Mouse (Mus musculus) liver, embryonic 15.5 days (tissue): ENCODE measurements around the gene Cenpt. TPM values are rescaled to one million over a fixed set of nuclear protein-coding genes. Genes with fewer than 3 reads are reported as not detected.

Source experiments
- ATAC-seq: fragments of 200-750 bp; cut with Nextera tagmentation; 2 replicates; pipeline ENCODE4 v1.8.0; 2017; ENCODE audit warnings: moderate number of reproducible peaks, mild to moderate bottlenecking, moderate library complexity; ENCODE audit not compliant: insufficient read depth
- H3K27ac ChIP-seq: fragments of 300-500 bp; sonication (generic); replicated peaks from 2 replicates; pipeline ENCODE4 v1.5.1; 2015; ENCODE audit warnings: mild to moderate bottlenecking, inconsistent platforms
- H3K27me3 ChIP-seq: fragments of 300-500 bp; sonication (generic); 2 replicates; pipeline ENCODE4 v1.6.1; 2015; ENCODE audit warnings: mild to moderate bottlenecking, inconsistent platforms
- H3K36me3 ChIP-seq: fragments of 300-500 bp; sonication (generic); replicated peaks from 2 replicates; pipeline ENCODE4 v1.6.1; 2015; ENCODE audit warnings: moderate library complexity, mild to moderate bottlenecking, inconsistent platforms
- H3K4me1 ChIP-seq: fragments of 300-500 bp; sonication (generic); replicated peaks from 2 replicates; pipeline ENCODE4 v1.6.1; 2015; ENCODE audit warnings: inconsistent platforms
- H3K4me2 ChIP-seq: fragments of 300-500 bp; sonication (generic); 2 replicates; pipeline ENCODE4 v1.6.1; 2015; ENCODE audit warnings: moderate library complexity, mild to moderate bottlenecking, inconsistent platforms
- H3K4me3 ChIP-seq: fragments of 300-500 bp; sonication (generic); replicated peaks from 2 replicates; pipeline ENCODE4 v1.5.1; 2015; ENCODE audit warnings: mild to moderate bottlenecking, inconsistent platforms
- H3K9ac ChIP-seq: fragments of 300-500 bp; sonication (generic); 2 replicates; pipeline ENCODE4 v1.6.1; 2015; ENCODE audit warnings: moderate library complexity, mild to moderate bottlenecking, inconsistent platforms
- H3K9me3 ChIP-seq: fragments of 300-500 bp; sonication (generic); replicated peaks from 2 replicates; pipeline ENCODE4 v1.6.1; 2016; ENCODE audit warnings: inconsistent platforms
- WGBS: fragments of 180-500 bp; shearing (Covaris S2); methylation state at CpG from one replicate; pipeline ENCODE4 v1.1.7; 2015; ENCODE audit warnings: mixed read lengths; ENCODE audit not compliant: insufficient replicate concordance; 5-methylcytosine and 5-hydroxymethylcytosine counted together
- polyA plus RNA-seq: library from polyadenylated mRNA; unstranded; fragments of >200 nt; fragmentation: Nextera tagmentation; extraction: Ambion mirVana; gene quantifications from 2 replicates; pipeline ENCODE4 v1.2.1, GENCODE M21; 2015

The Cenpt gene
- polyA plus RNA-seq, 1 experiment from 2014 or later: 22.7 TPM

DNA sequence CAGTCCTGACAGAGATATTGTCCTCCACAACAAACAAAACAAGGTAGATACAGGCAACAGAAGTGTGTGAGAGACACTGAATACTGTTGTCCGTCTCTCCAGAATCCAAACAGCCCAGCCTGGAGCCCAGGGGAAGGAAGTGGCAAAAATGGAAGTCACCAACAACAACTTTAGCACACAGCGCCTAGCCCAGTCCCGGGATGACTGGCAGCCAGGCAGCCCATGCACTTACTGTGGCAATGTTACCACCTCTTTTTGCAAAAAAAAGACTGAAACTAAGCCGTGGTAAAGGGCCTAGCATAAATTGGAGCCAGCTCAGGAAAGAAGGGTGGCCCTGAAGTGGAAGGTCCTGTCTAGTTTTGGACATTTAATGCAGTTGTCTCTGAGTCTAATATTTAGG, 26.7 kb downstream of the Cenpt start:
- H3K9me3 ChIP-seq: no peaks in the 10 kb centered on the region
- no peaks in the 10 kb centered on the region for H3K27me3 ChIP-seq
- H3K9ac ChIP-seq: peak overlapping the region; percentile 88
- 4% methylated on average over 4 of the region's 4 CpGs for WGBS
- H3K27ac ChIP-seq: peak overlapping the region; percentile 99
- no peak for ATAC-seq
- peak overlapping the region; percentile 76 for H3K4me3 ChIP-seq
- H3K4me1 ChIP-seq: peaks cover 72% of the 10 kb centered on the region
- peaks cover 48% of the 10 kb centered on the region for H3K36me3 ChIP-seq
- H3K4me2 ChIP-seq: peak overlapping the region; percentile 74

DNA sequence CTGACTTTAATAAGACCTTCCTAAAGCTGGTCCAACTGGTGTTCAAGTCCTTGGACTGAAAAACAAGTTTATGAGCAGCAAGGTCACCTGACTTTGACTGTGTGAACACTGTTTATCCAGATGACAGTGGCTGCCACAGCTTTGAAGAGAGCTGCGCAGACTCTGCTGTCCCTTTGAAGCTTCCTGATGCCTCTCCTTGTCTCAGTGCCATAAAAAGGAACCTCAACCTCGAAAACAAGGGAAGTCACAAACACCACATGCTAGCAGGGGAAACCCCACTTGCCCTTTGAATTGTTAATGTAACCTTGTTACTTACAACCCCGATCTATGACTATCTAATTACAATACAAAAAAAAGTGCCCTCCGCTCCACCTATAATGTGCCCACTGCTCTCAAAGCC, 27.6 kb downstream of the Cenpt start:
- Histone ChIP-seq H3K36me3 (peaks cover 52% of the 10 kb centered on the region), H3K27me3 (no peaks in the 10 kb centered on the region), H3K4me3 (peak overlapping the region; percentile 76), H3K9ac (peak overlapping the region; percentile 88), H3K4me1 (peaks cover 71% of the 10 kb centered on the region), H3K9me3 (no peaks in the 10 kb centered on the region), H3K4me2 (peak overlapping the region; percentile 74), H3K27ac (peak overlapping the region; percentile 99)
- WGBS: 54% methylated on average over 4 of the region's 4 CpGs
- ATAC-seq: no peak

DNA sequence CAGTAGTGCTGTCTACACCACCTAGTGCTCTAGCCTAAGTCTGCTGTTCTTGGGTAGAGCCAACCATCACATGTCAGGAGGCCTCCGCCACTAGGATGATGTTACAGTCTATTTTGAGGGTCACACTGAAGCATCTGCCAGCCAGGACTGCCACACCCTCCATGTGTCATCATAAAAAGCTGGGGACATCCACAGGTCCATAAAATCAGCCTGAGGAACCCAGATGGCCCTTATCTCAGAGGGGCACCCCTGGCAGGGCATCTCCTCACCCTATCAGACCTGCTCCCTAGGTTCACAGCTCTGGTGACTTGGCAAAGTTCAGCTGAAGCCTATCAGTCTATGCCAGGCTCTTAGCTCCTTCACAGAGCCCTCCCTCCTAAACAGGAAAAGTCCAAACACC, 32.2 kb downstream of the Cenpt start:
- Histone ChIP-seq H3K4me1 (peaks cover 80% of the 10 kb centered on the region), H3K9ac (peak overlapping the region; percentile 55), H3K36me3 (peaks cover 87% of the 10 kb centered on the region), H3K27ac (peak overlapping the region; percentile 99), H3K4me3 (peak overlapping the region; percentile 76), H3K27me3 (no peaks in the 10 kb centered on the region), H3K4me2 (peak overlapping the region; percentile 74), H3K9me3 (no peaks in the 10 kb centered on the region)
- ATAC-seq: peak; percentile 97
- whole genome bisulfite sequencing: 15% methylated on average over 1 of the region's 1 CpGs

DNA sequence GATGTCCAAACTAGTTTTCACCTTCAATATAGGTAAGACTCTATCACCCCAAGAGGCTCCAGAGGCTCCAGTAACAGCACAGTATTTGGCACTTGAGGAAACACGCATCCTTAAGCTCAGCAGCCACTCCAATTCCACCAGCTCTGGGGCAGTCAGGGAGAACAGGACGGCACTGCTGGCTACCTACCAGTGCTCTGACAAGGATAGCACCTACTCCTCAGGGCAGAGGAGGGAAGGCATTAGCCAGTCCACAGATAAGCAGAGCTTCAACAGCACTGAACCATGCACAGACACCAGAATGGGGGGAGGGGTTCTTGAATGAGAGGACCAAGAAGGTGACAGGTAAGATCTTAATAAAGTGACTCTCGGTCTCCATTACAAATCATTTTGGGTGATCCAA, 33.4 kb downstream of the Cenpt start:
- Histone ChIP-seq H3K9ac (peak overlapping the region; percentile 53), H3K4me1 (peaks cover 82% of the 10 kb centered on the region), H3K4me2 (peak overlapping the region; percentile 71), H3K27ac (peak overlapping the region; percentile 99), H3K36me3 (peaks cover 87% of the 10 kb centered on the region), H3K4me3 (peak overlapping the region; percentile 37), H3K9me3 (no peaks in the 10 kb centered on the region), H3K27me3 (no peaks in the 10 kb centered on the region)
- WGBS: 45% methylated on average over 3 of the region's 3 CpGs
- no peak for ATAC-seq

DNA sequence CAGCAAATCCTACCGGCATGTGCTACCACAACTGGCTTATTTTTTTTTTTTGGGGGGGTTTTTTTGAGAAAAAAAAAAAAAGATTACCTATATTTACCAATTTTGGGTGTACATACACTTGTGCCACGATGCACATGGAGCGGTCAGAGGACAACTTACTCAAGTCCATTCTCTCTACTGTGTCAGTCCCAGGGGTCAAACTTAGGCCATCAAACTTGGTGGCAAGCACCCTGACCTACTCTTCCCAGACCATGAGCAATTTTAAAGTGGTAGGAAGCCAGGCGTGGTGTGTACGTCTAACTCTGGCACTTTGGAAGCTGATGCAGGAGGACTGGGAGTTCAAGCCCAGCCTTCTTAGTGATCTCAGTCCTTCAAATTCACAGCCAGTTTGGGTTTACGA, 39.8 kb downstream of the Cenpt start:
- Histone ChIP-seq H3K36me3 (peaks cover 86% of the 10 kb centered on the region), H3K4me1 (peaks cover 87% of the 10 kb centered on the region), H3K27me3 (no peaks in the 10 kb centered on the region), H3K27ac (peak overlapping the region; percentile 82), H3K9me3 (no peaks in the 10 kb centered on the region), H3K4me3 (0 out of 2 replicates have a peak overlapping the region, but pooled peaks have one; percentile 1), H3K9ac (no peak overlapping the region), H3K4me2 (peak overlapping the region; percentile 53)
- 88% methylated on average over 6 of the region's 6 CpGs for WGBS
- no peak for ATAC-seq

GRCm38 (mm10) chr8:105812511-105812910, 40.6 kb downstream of the Cenpt start:
- peak overlapping the region; percentile 82 for H3K27ac ChIP-seq
- H3K4me1 ChIP-seq: peaks cover 87% of the 10 kb centered on the region
- WGBS: 76% methylated on average over 5 of the region's 5 CpGs
- H3K36me3 ChIP-seq: peaks cover 86% of the 10 kb centered on the region
- H3K27me3 ChIP-seq: no peaks in the 10 kb centered on the region
- no peak for ATAC-seq
- H3K4me3 ChIP-seq: peak overlapping the region; percentile 23; the same call in 1 of the 2 replicates
- peak overlapping the region; percentile 53 for H3K4me2 ChIP-seq
- peak overlapping the region; percentile 12 for H3K9ac ChIP-seq
- H3K9me3 ChIP-seq: no peaks in the 10 kb centered on the region

DNA sequence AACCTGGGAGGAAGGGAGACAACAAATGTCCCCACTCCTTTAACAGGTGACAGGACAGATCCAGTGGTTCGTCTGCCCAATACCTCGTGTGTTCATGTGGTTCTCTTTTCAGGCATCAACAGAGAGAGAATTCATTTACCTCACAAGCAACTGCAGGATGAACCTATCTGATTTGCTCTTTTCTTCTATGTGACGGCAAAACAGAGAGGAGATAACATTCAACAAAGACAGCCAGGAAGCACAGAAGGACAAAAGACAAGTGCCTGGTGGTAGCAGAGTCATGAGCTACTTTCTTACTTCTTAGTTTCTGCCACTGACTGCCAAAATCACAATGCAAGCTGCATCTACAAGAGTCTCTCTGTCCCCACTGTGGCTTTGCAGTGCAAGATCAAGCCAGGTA, 41.5 kb downstream of the Cenpt start:
- Histone ChIP-seq H3K27ac (peak overlapping the region; percentile 82), H3K9ac (peak overlapping the region; percentile 43), H3K4me1 (peaks cover 90% of the 10 kb centered on the region), H3K36me3 (peaks cover 89% of the 10 kb centered on the region), H3K9me3 (no peaks in the 10 kb centered on the region), H3K27me3 (no peaks in the 10 kb centered on the region), H3K4me2 (peak overlapping the region; percentile 53), H3K4me3 (peak overlapping the region; percentile 23)
- no peak for ATAC-seq
- WGBS: 37% methylated on average over 3 of the region's 3 CpGs

- 35% methylated on average over 10 of the region's 10 CpGs for WGBS
- H3K9me3 ChIP-seq: no peaks in the 10 kb centered on the region
- H3K27me3 ChIP-seq: no peaks in the 10 kb centered on the region
- peak overlapping the region; percentile 53 for H3K4me2 ChIP-seq
- peaks cover 92% of the 10 kb centered on the region for H3K4me1 ChIP-seq
- H3K36me3 ChIP-seq: peaks cover 92% of the 10 kb centered on the region
- peak overlapping the region; percentile 82 for H3K27ac ChIP-seq
- peak overlapping the region; percentile 23 for H3K4me3 ChIP-seq
- peak; percentile 58; the same call in 1 of the 2 replicates for ATAC-seq
- peak overlapping the region; percentile 43; the same call in 1 of the 2 replicates for H3K9ac ChIP-seq
These were observed 42.0 kb downstream of the Cenpt start for GRCm38 (mm10) chr8:105811061-105811460.

DNA sequence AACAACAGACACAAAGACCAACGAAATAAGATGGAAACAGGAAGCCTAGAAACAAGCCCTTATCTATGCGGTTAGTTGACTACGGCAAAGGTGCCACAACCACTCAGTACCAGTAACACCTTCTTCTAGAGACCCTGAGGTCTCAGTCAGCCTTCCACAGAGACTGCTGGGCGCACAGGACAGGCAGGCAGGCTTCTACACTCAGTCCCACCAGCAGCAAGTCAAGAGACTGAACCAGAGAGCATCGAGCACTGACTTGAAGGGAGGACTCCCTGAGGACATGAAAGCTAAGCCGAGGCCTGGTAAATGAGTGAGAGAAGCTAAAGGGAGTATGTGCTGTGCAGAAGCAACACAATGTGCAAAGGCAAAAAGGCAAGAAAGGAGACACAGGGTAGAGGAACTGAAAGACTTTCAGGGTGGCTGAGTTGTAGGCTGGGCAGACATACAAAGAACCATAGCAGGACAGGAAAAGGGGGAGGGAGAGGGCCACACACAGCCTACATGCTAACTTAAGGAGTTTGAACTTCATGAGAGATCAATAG, 42.8 kb downstream of the Cenpt start:
- Histone ChIP-seq H3K27me3 (no peaks in the 10 kb centered on the region), H3K4me2 (peak overlapping the region; percentile 53), H3K9me3 (no peaks in the 10 kb centered on the region), H3K9ac (peak overlapping the region; percentile 15; the same call in 1 of the 2 replicates), H3K36me3 (peaks cover 92% of the 10 kb centered on the region), H3K4me1 (peaks cover 92% of the 10 kb centered on the region), H3K4me3 (peak overlapping the region; percentile 23), H3K27ac (peak overlapping the region; percentile 82)
- WGBS: 40% methylated on average over 6 of the region's 6 CpGs
- ATAC-seq: no peak

DNA sequence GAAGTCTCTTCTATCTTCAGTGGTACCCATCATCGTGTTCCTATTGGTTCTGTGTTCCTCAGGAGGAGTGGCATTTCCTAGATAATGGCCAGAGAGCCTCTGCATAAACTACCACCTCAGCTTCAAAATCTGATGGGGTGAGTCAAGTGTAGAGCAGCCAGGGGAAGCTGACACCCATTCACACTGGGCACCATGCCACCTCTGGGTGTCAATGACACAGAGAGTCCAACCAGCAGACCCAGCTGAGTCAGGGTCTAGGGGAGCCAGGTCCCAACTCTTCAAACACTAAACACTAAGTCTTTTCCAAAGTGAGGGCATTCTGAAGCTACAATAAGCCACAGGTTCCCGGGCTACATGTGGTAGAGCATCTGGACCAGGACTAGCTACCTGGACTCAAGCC, 44.6 kb downstream of the Cenpt start:
- Histone ChIP-seq H3K9ac (no peak overlapping the region), H3K4me3 (no peak overlapping the region), H3K9me3 (no peaks in the 10 kb centered on the region), H3K27me3 (no peaks in the 10 kb centered on the region), H3K27ac (peak overlapping the region; percentile 58), H3K4me2 (peak overlapping the region; percentile 8; the same call in 1 of the 2 replicates), H3K36me3 (peaks cover 94% of the 10 kb centered on the region), H3K4me1 (peaks cover 91% of the 10 kb centered on the region)
- ATAC-seq: no peak
- WGBS: 85% methylated on average over 2 of the region's 2 CpGs

DNA sequence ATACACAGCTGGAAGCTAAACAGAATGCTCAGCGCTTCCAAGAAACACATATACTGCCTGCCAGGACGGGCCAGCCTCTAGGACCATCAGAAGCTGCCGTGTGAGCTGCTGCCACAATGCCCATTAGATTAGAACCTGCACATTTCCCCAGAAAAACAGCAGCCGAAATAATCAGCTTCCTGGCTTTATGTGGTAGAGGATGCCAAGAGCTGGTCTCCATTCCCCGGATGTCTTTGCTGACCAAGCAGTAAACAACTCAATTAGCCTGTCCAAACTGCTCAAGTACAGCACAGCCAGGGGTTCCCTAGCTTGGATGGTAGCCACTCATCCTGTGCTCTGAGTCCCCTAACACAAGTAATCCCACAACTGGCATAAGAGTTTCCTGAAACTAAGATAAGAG, 45.3 kb downstream of the Cenpt start:
- ATAC-seq: no peak
- Histone ChIP-seq H3K4me2 (no peak overlapping the region), H3K9me3 (no peaks in the 10 kb centered on the region), H3K9ac (no peak overlapping the region), H3K36me3 (peaks cover 94% of the 10 kb centered on the region), H3K27me3 (no peaks in the 10 kb centered on the region), H3K4me1 (peaks cover 91% of the 10 kb centered on the region), H3K4me3 (no peak overlapping the region), H3K27ac (peak overlapping the region; percentile 58)
- WGBS: 76% methylated on average over 5 of the region's 5 CpGs

- H3K4me2 ChIP-seq: no peak overlapping the region
- no peaks in the 10 kb centered on the region for H3K9me3 ChIP-seq
- no peaks in the 10 kb centered on the region for H3K27me3 ChIP-seq
- H3K4me3 ChIP-seq: no peak overlapping the region
- H3K9ac ChIP-seq: no peak overlapping the region
- ATAC-seq: no peak
- peak overlapping the region; percentile 75 for H3K27ac ChIP-seq
- peaks cover 88% of the 10 kb centered on the region for H3K4me1 ChIP-seq
- WGBS: 30% methylated on average over 1 of the region's 1 CpGs
- H3K36me3 ChIP-seq: peaks cover 87% of the 10 kb centered on the region
These were observed 47.1 kb downstream of the Cenpt start for GRCm38 (mm10) chr8:105805964-105806363.
